Mouse (Mus musculus): Measurements from ENCODE around the gene Arhgap31. TPM values are rescaled to one million over a fixed set of nuclear protein-coding genes. Genes with fewer than 3 reads are reported as not detected.

The Arhgap31 gene
- polyA plus RNA-seq, 1 experiment from 2014 or later, result 10.9 TPM

- H3K36me3 ChIP-seq (ENCODE audit: control insufficient read depth, insufficient read depth, low read length), result peaks cover 3% of the 10 kb centered on the region; the same call in 1 of the 2 replicates
- WGBS, result 76% methylated on average over 2 of the region's 2 CpGs
- no peak overlapping the region for H3K27ac ChIP-seq (ENCODE audit: low read length)
- no peaks in the 10 kb centered on the region for H3K9me3 ChIP-seq (replicated peaks; ENCODE audit: control insufficient read depth, low read length)
- H3K9ac ChIP-seq (ENCODE audit: low read length), result no peak overlapping the region
- H3K27me3 ChIP-seq (ENCODE audit: control insufficient read depth, insufficient read depth, low read length), result no peaks in the 10 kb centered on the region
- no peak for ATAC-seq (ENCODE audit: insufficient read depth, low FRiP score)
- no peak overlapping the region for H3K4me2 ChIP-seq (ENCODE audit: low read depth, low read length)
- H3K4me1 ChIP-seq (ENCODE audit: control insufficient read depth, insufficient read depth, low read length), result no peaks in the 10 kb centered on the region
- H3K4me3 ChIP-seq (replicated peaks; ENCODE audit: low read length), result no peak overlapping the region
These were observed 117.0 kb downstream of the Arhgap31 start for GRCm38 (mm10) chr16:38596099-38596498.

- 89% methylated on average over 1 of the region's 1 CpGs for WGBS
- ATAC-seq (ENCODE audit: insufficient read depth, low FRiP score), result no peak
These were observed 118.6 kb downstream of the Arhgap31 start for GRCm38 (mm10) chr16:38594435-38594834.

DNA sequence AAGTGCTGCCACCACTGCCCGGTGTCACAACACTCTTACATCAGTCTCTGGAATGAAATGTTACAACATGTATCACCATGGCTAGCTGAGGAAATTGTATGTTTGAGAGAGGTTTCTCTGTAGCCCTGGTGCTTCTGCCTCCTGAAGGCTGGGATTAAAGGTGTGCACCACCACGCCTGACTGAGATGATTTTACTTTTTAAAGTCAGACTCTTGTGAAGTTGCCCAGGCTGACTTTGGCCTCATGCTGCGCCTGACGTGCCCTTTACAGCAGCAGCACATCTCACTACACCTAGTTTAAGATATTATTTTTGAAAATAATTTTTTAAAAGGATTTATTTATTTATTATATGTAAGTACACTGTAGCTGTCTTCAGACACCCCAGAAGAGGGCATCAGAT is 120.1 kb downstream of the Arhgap31 start:
- no peaks in the 10 kb centered on the region for H3K4me1 ChIP-seq (ENCODE audit: control insufficient read depth, insufficient read depth, low read length)
- no peak overlapping the region for H3K27ac ChIP-seq (ENCODE audit: low read length)
- H3K27me3 ChIP-seq (ENCODE audit: control insufficient read depth, insufficient read depth, low read length), result no peaks in the 10 kb centered on the region
- H3K9ac ChIP-seq (ENCODE audit: low read length), result no peak overlapping the region
- ATAC-seq (ENCODE audit: insufficient read depth, low FRiP score), result no peak
- peaks cover 20% of the 10 kb centered on the region; the same call in 1 of the 2 replicates for H3K36me3 ChIP-seq (ENCODE audit: control insufficient read depth, insufficient read depth, low read length)
- no peaks in the 10 kb centered on the region for H3K9me3 ChIP-seq (replicated peaks; ENCODE audit: control insufficient read depth, low read length)
- WGBS, result 92% methylated on average over 4 of the region's 4 CpGs
- no peak overlapping the region for H3K4me2 ChIP-seq (ENCODE audit: low read depth, low read length)
- H3K4me3 ChIP-seq (replicated peaks; ENCODE audit: low read length), result no peak overlapping the region

More at GRCm38 (mm10) chr16:38594435-38594834, 118.6 kb downstream of the Arhgap31 start:
- Histone ChIP-seq H3K36me3 (ENCODE audit: control insufficient read depth, insufficient read depth, low read length) (peaks cover 7% of the 10 kb centered on the region; the same call in 1 of the 2 replicates), H3K9me3 (replicated peaks; ENCODE audit: control insufficient read depth, low read length) (no peaks in the 10 kb centered on the region), H3K4me3 (replicated peaks; ENCODE audit: low read length) (no peak overlapping the region), H3K27me3 (ENCODE audit: control insufficient read depth, insufficient read depth, low read length) (no peaks in the 10 kb centered on the region), H3K27ac (ENCODE audit: low read length) (no peak overlapping the region), H3K4me2 (ENCODE audit: low read depth, low read length) (no peak overlapping the region), H3K9ac (ENCODE audit: low read length) (no peak overlapping the region), H3K4me1 (ENCODE audit: control insufficient read depth, insufficient read depth, low read length) (no peaks in the 10 kb centered on the region)

DNA sequence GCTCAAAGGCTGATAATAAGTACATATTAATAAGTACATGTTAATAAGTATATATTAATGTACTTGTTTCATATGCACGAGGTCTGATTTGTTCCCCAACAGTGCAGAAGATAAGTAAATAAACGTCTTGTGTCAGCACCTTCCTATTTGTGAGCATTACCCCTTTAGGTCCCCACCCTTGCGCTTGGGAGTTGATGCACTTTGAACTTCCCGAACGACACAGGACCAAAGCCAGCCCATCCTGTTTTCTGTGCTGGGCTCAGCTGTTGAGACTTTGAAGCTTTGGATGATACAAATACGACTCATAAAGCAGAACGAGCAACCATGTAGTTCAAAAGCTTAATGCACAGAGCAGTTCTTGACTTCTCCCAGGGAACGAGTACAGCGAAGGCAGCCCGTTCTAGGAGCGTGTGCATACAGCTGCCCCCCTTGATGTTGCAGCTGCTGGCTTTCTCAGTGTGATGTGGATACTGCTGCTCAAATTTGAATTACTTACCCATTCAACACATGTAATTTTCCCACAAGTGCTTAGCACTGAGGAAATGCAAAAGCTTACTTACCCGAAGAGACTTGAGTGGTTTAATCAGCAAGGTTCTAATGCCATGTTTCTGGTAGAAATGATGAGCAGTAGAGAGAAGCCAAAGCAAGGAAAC is 120.9 kb downstream of the Arhgap31 start:
- H3K27me3 ChIP-seq (ENCODE audit: control insufficient read depth, insufficient read depth, low read length), result no peaks in the 10 kb centered on the region
- H3K4me3 ChIP-seq (replicated peaks; ENCODE audit: low read length), result no peak overlapping the region
- no peaks in the 10 kb centered on the region for H3K9me3 ChIP-seq (replicated peaks; ENCODE audit: control insufficient read depth, low read length)
- 87% methylated on average over 12 of the region's 12 CpGs for WGBS
- H3K27ac ChIP-seq (ENCODE audit: low read length), result no peak overlapping the region
- no peak for ATAC-seq (ENCODE audit: insufficient read depth, low FRiP score)
- H3K4me2 ChIP-seq (ENCODE audit: low read depth, low read length), result no peak overlapping the region
- H3K36me3 ChIP-seq (ENCODE audit: control insufficient read depth, insufficient read depth, low read length), result peaks cover 22% of the 10 kb centered on the region; the same call in 1 of the 2 replicates
- H3K9ac ChIP-seq (ENCODE audit: low read length), result no peak overlapping the region
- no peaks in the 10 kb centered on the region for H3K4me1 ChIP-seq (ENCODE audit: control insufficient read depth, insufficient read depth, low read length)

GRCm38 (mm10) chr16:38591506-38591905 is 121.6 kb downstream of the Arhgap31 start:
- Histone ChIP-seq H3K27ac (ENCODE audit: low read length) (no peak overlapping the region), H3K4me1 (ENCODE audit: control insufficient read depth, insufficient read depth, low read length) (no peaks in the 10 kb centered on the region), H3K9me3 (replicated peaks; ENCODE audit: control insufficient read depth, low read length) (no peaks in the 10 kb centered on the region), H3K4me3 (replicated peaks; ENCODE audit: low read length) (no peak overlapping the region), H3K4me2 (ENCODE audit: low read depth, low read length) (no peak overlapping the region), H3K27me3 (ENCODE audit: control insufficient read depth, insufficient read depth, low read length) (no peaks in the 10 kb centered on the region), H3K9ac (ENCODE audit: low read length) (no peak overlapping the region), H3K36me3 (ENCODE audit: control insufficient read depth, insufficient read depth, low read length) (peaks cover 26% of the 10 kb centered on the region)
- ATAC-seq (ENCODE audit: insufficient read depth, low FRiP score), result no peak
- WGBS, result 84% methylated on average over 3 of the region's 3 CpGs

- no peaks in the 10 kb centered on the region for H3K4me1 ChIP-seq (ENCODE audit: control insufficient read depth, insufficient read depth, low read length)
- peaks cover 40% of the 10 kb centered on the region for H3K36me3 ChIP-seq (ENCODE audit: control insufficient read depth, insufficient read depth, low read length)
- no peak overlapping the region for H3K27ac ChIP-seq (ENCODE audit: low read length)
- H3K4me3 ChIP-seq (replicated peaks; ENCODE audit: low read length), result no peak overlapping the region
- H3K4me2 ChIP-seq (ENCODE audit: low read depth, low read length), result no peak overlapping the region
- no peak overlapping the region for H3K9ac ChIP-seq (ENCODE audit: low read length)
- no peaks in the 10 kb centered on the region for H3K27me3 ChIP-seq (ENCODE audit: control insufficient read depth, insufficient read depth, low read length)
- no peak for ATAC-seq (ENCODE audit: insufficient read depth, low FRiP score)
- WGBS, result 91% methylated on average over 4 of the region's 4 CpGs
- H3K9me3 ChIP-seq (replicated peaks; ENCODE audit: control insufficient read depth, low read length), result no peaks in the 10 kb centered on the region
These were observed 125.5 kb downstream of the Arhgap31 start for GRCm38 (mm10) chr16:38587572-38587971.

- Histone ChIP-seq H3K4me3 (replicated peaks; ENCODE audit: low read length) (no peak overlapping the region), H3K9me3 (replicated peaks; ENCODE audit: control insufficient read depth, low read length) (no peaks in the 10 kb centered on the region), H3K9ac (ENCODE audit: low read length) (no peak overlapping the region), H3K27me3 (ENCODE audit: control insufficient read depth, insufficient read depth, low read length) (no peaks in the 10 kb centered on the region), H3K4me1 (ENCODE audit: control insufficient read depth, insufficient read depth, low read length) (no peaks in the 10 kb centered on the region), H3K4me2 (ENCODE audit: low read depth, low read length) (no peak overlapping the region), H3K27ac (ENCODE audit: low read length) (no peak overlapping the region), H3K36me3 (ENCODE audit: control insufficient read depth, insufficient read depth, low read length) (peaks cover 39% of the 10 kb centered on the region)
- WGBS, result 88% methylated on average over 5 of the region's 5 CpGs
- no peak for ATAC-seq (ENCODE audit: insufficient read depth, low FRiP score)
These were observed 125.9 kb downstream of the Arhgap31 start for GRCm38 (mm10) chr16:38587163-38587562.

- ATAC-seq (ENCODE audit: insufficient read depth, low FRiP score), result no peak
- H3K36me3 ChIP-seq (ENCODE audit: control insufficient read depth, insufficient read depth, low read length), result peaks cover 37% of the 10 kb centered on the region
These were observed 127.9 kb downstream of the Arhgap31 start for GRCm38 (mm10) chr16:38585186-38585585.

GRCm38 (mm10) chr16:38584761-38585160 is 128.3 kb downstream of the Arhgap31 start:
- Histone ChIP-seq H3K27me3 (ENCODE audit: control insufficient read depth, insufficient read depth, low read length) (no peaks in the 10 kb centered on the region), H3K9me3 (replicated peaks; ENCODE audit: control insufficient read depth, low read length) (no peaks in the 10 kb centered on the region), H3K36me3 (ENCODE audit: control insufficient read depth, insufficient read depth, low read length) (peaks cover 36% of the 10 kb centered on the region), H3K9ac (ENCODE audit: low read length) (no peak overlapping the region), H3K4me1 (ENCODE audit: control insufficient read depth, insufficient read depth, low read length) (no peaks in the 10 kb centered on the region), H3K4me3 (replicated peaks; ENCODE audit: low read length) (no peak overlapping the region), H3K27ac (ENCODE audit: low read length) (no peak overlapping the region), H3K4me2 (ENCODE audit: low read depth, low read length) (no peak overlapping the region)
- 82% methylated on average over 7 of the region's 7 CpGs for WGBS
- ATAC-seq (ENCODE audit: insufficient read depth, low FRiP score), result no peak

More at GRCm38 (mm10) chr16:38585186-38585585, 127.9 kb downstream of the Arhgap31 start:
- H3K4me3 ChIP-seq (replicated peaks; ENCODE audit: low read length), result no peak overlapping the region
- WGBS, result 80% methylated on average over 5 of the region's 5 CpGs
- H3K9ac ChIP-seq (ENCODE audit: low read length), result no peak overlapping the region
- H3K27ac ChIP-seq (ENCODE audit: low read length), result no peak overlapping the region
- no peaks in the 10 kb centered on the region for H3K9me3 ChIP-seq (replicated peaks; ENCODE audit: control insufficient read depth, low read length)
- no peak overlapping the region for H3K4me2 ChIP-seq (ENCODE audit: low read depth, low read length)
- no peaks in the 10 kb centered on the region for H3K4me1 ChIP-seq (ENCODE audit: control insufficient read depth, insufficient read depth, low read length)
- H3K27me3 ChIP-seq (ENCODE audit: control insufficient read depth, insufficient read depth, low read length), result no peaks in the 10 kb centered on the region
